Mouse (Mus musculus) induced T-regulatory cell, adult 2 months (primary cell): ENCODE data around the gene Zswim1.

Experiments used
- DNase-seq: peaks from one replicate; pipeline ENCODE4 v3.0.0-alpha.2; 2012; ENCODE audit warnings: low read depth

The Zswim1 gene

DNA sequence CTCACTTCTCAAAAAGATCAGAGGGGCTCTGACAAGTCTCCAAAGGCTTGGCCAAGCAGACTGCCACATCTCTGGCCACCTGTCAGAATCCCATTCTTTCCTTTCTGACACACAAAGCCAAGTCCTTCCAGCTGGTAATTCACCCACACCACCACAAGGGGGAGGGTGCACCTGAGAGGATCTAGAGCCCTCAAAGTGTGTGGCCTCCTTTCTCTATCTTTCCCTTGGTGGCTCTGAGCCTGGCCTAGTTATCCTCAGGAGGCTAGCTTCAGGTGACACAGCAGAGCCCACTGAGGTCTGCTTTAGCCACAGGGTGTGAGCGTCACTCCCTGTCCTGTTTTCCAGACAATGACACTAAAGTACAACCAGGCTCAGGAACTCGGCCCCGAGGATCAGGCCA is 29.2 kb upstream of the Zswim1 start:
- DNase-seq = peak; percentile 78

GRCm38 (mm10) chr2:164793772-164794171 is 28.7 kb upstream of the Zswim1 start:
- peak; percentile 49 for DNase-seq

DNA sequence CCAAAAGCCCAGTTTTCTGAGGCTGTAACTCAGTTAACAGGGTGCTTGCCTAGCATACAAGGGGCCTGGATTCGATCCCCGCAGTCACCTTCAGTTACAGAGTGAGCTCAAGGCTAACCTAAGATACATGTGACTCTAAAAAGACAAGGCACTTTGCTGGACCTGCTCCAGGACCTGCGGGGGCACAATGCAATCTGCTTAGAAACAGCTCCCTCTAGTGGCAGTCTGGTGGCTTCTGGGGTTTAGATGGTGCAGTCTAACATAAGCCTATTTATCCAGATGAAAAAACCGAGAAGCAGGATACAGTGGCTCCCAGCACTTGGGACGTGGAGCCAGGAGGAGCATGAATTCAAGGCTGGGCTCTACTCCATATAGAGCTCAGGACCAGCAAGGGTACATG is 28.2 kb upstream of the Zswim1 start:
- DNase-seq = peak; percentile 88

- DNase-seq = no peak
Observed at GRCm38 (mm10) chr2:164795868-164796267, 26.6 kb upstream of the Zswim1 start.

- peak; percentile 63 for DNase-seq
Observed at GRCm38 (mm10) chr2:164798554-164798953, 23.9 kb upstream of the Zswim1 start.

GRCm38 (mm10) chr2:164800252-164801004 is 22.1 kb upstream of the Zswim1 start:
- no peak for DNase-seq

DNA sequence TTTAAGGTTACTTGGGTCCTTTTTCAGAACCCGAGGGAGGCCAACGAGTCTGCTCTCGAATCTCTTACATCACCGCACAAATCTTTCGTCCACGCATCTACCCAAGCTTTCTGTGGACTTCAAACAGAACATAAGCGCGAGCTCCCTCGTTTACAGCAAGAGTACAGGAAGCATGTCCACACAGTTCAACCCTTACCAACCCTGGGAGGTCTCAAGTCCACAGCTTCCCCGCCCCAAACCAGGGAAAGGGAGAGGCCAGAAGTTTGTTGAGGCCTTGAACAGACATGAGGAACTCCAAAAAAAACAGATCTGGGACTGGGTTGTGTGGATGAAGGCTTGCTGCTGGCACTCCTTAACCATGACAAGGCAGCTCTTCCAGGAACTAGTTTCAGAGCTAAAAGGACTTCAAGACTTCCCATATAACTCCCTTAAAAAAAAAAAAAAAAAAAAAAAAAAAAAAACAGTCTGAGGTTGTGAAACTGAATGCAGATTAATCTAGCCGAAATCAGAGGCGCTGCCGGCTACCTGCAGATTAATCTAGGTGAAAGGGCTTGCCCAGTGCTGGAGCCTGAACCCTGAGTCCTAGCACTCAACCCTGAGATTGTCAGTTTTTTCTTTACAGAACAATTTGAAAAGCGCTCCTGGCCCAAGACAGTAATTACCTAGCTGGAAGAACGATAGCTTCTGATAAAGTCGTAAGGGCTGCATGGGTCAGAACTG is 19.1 kb upstream of the Zswim1 start:
- DNase-seq = no peak

GRCm38 (mm10) chr2:164803921-164804313 is 18.6 kb upstream of the Zswim1 start:
- peak; percentile 36 for DNase-seq

- peak; percentile 100 for DNase-seq
Observed at GRCm38 (mm10) chr2:164804533-164805331, 17.8 kb upstream of the Zswim1 start, which contains the start of the genes Acot8 and Zswim3. Acot8 (minus strand) TSS chr2:164804882. Zswim3 (plus strand) TSS chr2:164805098.

DNA sequence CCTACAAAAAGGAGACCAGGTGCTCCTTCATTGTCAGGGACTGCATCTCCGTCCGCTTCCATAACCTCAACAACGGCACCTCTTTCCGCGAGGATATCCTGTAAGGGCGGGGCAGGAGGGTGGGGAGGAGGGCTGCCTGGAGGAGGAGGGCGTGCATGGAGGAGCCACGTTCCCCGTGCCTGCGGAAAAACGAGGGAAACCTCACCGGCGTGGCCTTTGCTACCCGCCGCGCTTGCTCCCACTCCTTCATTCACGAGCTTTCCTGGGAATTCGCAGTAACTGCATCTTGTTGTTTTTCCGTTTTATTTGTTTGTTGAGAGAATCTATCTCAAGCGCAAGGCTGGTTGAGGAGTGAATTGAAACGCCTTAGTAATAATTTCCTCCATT is 17.2 kb upstream of the Zswim1 start:
- DNase-seq = no peak

DNA sequence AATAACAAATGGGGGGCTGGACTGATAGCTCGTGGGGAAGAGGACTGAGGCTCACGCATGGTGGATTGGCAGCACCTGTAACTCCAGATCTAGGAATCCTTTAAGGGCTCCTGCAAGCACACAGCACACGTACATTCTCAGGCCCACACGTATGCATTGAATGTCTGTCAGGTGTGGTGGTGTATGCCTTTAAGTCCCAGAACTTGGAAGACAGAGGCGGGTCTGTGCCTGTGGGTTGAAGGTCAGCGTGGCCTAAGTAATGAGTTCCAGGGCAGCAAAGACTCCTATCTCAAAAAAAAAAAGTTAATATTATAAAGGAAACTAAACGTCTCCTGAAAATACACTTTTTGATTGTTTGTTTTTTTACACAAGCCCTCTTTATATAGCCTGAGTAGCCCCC is 15.9 kb upstream of the Zswim1 start:
- DNase-seq = no peak

DNA sequence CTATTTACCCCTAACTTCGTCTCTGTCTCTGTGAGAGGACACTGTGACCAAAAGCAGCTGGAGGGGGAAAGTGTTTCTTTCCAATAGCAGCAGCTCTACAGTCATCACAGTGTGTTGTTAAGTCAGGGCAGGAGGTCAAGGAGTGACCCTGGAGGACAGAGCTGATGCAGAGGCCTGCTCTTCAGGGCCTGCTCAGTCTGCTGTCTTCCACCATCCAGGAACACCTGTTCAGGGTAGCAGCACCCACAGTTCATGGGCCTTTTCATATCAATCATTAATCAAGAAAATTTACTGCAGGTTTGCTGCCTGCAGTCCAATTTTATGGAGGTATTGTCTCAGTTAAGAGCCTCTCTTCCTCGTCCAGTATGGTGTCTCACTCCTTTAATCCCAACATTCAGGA is 8.9 kb upstream of the Zswim1 start:
- DNase-seq = no peak

DNA sequence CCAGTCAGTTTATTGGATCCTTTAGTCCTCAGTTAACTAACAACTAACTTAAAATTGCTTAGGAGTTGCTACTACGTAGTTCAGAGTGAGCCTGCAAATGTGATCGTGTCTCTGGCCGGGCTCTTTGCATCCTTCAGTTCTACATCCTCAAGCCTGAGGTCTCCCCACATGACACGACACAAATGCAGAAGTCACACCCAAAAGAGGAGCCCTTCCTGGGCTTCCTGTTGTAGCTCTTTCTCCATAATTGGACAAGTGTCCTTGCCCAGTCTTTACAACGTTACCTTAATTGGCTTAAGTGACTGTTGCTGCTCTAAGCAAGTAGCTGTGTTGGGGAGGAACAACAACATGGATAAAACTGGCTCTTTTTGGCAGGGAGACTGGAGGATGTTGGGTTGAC is 7.1 kb upstream of the Zswim1 start:
- no peak for DNase-seq

GRCm38 (mm10) chr2:164815821-164816220 is 6.7 kb upstream of the Zswim1 start:
- DNase-seq = no peak

DNA sequence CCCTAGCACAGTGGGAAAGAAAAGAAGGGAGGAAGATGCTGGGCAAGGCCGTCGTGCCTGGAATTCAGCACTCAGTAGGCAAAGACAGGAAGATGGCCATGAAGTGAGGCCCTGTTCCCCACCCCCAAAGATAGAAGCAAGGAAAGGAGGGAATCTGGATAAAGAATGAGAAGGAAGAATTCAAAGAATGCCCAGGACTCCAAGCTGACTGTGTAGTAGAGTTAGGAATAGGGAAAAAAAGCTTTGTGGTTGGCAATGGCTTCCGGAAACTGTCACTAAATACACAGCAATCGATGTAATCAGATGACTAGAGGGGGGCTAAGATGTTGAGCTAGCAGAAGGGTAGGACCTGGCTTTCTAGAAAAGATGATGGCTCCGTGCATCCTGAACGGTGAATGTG is 5.3 kb upstream of the Zswim1 start:
- no peak for DNase-seq

DNA sequence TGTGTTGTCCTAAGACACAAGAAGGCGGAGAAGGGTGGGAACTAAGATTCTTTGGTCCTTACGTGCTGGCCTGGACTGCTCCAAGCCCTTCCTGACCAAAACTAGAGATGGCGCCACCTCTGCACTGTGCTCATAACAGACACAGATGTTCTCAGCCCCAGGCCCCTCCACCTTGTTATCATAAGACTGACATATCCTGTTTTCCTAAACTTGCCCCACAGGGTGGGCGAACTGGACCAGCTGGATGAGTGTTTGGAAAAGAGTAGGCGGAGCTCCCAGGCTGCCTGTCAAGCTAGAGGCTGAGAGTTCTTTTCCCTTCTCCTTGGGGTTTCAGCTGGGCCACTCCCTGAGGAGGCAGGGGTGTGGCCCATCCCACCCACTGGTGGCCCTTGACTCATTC is 4.8 kb upstream of the Zswim1 start:
- no peak for DNase-seq

GRCm38 (mm10) chr2:164821060-164821459 is 1.4 kb upstream of the Zswim1 start:
- no peak for DNase-seq

DNA sequence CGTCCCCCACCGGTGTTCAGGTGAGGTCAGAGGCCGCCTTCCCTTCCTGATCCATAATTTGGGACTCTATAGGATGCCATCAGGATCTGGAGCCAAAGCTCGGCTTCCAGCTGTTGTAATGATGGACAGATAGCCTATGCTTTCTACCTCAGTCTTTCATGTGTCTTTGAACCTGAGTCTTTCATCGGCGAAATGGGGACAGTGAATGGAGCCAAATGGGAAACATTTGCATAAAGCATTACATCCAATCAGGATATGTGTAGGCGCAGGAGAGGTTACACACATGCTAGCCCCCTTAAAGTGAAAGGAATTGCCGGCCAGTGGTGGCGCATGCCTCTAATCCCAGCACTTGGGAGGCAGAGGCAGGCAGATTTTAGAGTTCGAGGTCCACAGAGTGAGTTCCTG is 697 bp downstream of the Zswim1 start:
- DNase-seq = no peak

DNA sequence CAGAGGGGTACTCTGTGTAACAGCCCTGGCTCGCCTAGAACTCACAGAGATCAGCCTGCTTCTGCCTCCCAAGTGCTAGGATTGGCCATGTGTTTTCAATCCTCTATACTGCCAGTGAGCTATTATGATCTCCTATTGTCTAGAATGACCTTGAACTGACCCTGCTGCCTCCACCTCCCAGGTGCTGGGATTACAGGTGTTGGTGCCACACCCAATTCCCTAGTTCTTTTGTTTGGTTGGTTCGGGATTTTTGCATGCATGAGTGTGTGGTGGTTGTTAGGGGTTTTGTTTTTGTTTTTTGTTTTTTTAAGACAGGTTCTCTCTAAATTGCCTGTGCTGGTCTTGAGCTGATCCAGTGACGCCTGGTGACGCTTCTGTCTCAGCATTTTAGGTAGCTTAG is 1.5 kb downstream of the Zswim1 start:
- no peak for DNase-seq

- DNase-seq = no peak
Observed at GRCm38 (mm10) chr2:164825521-164825920, 3.0 kb downstream of the Zswim1 start.

DNA sequence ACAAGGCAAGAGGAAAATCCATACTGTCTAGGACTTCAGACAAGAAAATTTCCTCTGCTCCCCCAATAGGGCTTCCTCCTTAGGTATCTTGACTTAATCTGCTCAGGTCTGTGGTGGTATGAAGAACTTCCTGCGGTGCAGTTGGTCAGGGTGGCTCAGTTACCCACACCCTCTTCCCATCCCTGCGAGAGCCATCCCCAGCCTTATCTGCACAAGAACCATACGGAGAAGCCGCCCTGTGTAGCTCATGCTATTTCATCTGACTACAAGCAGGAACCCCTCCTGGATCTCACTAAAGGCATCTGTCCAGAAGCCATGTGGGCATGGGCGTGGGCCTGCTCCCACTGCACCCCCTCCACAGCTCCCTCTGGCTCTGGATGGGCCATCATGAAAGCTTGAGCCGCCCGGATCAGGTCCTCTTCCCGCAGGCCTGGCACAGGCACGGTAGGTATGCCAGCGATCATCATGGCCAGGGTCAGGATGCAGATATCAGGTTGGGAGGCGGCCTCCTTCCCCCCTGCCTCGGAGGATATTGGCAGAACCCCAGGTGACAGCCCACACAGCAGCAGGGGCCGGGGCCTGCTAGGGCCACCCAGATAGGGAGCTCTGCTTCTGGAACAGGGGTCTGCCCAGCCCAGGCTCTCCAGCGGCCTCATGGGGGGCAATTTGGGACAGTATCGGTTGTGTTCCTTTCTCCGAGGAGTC is 4.8 kb downstream of the Zswim1 start:
- no peak for DNase-seq

DNA sequence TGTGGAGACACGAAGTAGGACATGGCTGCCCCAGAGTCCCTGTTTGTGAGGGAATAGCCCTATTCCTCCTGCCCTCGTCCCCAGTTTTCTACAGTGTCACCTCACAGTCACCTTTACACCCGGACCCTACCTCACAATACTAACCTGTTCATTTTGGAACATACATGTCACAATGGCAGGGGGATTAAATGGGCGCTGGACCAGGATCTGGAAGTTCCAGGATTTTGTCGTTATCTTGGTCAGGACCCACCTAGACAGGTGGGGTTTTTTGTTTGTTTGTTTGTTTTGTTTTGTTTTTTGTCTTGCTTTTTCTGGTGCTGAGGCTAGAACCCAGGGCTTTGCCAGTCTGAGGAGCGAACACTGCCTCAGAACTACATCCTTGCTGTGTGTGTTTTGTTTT is 6.0 kb downstream of the Zswim1 start, which contains the start of gene Spata25:
Spata25 (minus strand) TSS at position 101 of the 400 bp plus-strand sequence.
- no peak for DNase-seq
